Mouse (Mus musculus) bone marrow, adult 2 months (tissue): ENCODE data around the gene Serpina3n.
"Not testable (repeated sequence)": the region's sequence is repeated elsewhere in the genome, so short reads cannot be mapped to it uniquely, and the experiment has no call there.

Source experiments
- CTCF ChIP-seq: fragments of 200-500 bp; IDR thresholded peaks from 2 replicates; pipeline ENCODE4 v1.5.1; 2011; ENCODE audit warnings: low read length, control low read depth; ENCODE audit not compliant: control insufficient read depth, insufficient read depth
- POLR2A ChIP-seq: fragments of 200-500 bp; IDR thresholded peaks from 2 replicates; pipeline ENCODE4 v1.6.1; 2011; ENCODE audit warnings: low read depth, mild to moderate bottlenecking, control low read depth, low read length, borderline replicate concordance; ENCODE audit not compliant: control insufficient read depth

DNA sequence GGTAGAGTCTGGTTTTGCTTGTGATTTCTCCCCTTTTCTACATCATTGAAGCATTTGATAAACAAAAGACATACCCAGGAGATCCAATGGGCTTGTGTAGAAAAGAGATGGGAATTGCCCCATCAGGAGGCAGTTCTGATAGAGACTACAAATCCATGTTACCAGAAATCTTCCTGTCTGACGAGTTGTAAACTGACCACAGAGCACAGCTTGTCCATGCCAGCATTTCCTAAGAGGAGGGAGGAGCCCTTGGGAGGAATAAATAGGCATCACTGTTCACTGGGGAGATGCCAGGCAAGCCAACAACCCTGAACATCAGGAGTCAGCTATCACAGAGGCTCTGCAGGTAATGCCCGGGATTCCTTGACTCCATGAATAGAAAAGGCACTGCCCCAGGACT is 19.7 kb upstream of the Serpina3n start:
- not testable (repeated sequence) for TF ChIP-seq CTCF, POLR2A
